Mouse (Mus musculus) CD8-positive naive resting alpha-beta T cell, adult 2 months (primary cell): ENCODE results near the gene 5830411N06Rik.

Experiments
- DNase-seq, 2 experiments: peaks; one replicate each; pipeline ENCODE4 v3.0.0; 2022; ENCODE audit warnings: low read depth in 2 of 2, low spot score in 2 of 2

The 5830411N06Rik gene

DNA sequence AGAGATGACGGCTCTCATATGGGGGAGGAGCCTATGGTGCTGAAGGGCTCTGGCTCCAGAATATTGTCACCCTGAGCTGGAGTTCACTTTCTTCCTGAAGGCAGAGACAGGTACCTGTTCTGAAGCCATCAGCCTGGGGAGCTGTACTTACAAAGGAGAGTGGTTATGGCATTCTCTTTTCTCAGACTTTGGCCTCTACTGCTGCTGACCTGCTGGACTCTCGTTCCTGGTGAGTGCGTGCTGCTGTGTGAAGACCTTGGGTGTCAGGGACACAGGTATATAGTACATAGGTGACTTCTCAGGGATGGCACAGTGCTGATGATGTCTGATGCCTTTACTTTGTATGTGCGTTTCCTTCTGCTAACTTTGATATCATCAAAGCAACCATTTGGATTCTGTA lies at the start of gene 5830411N06Rik:
Gene 5830411N06Rik (plus strand): TSS at position 69 of the 400 bp plus-strand sequence.
- DNase-seq = no peak

DNA sequence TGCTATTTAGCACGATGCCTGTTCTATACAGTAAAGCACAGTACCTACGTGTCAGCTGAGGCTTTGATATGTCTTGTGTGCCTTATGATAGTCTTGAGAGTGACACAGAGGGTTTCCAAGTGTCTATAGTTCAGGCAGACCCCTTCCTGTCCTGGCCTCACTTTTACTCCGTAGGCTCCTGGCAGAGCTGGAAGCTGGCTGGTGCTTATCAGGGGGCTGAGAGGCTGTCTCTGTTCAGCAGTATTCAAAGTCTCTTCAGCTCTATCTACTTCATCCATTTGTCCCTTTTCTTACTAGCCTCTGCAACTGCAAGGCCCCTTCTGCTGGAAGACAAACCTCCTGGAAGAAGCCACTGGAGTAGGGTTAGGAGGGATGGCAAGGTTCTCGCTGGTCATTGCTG lies 46.0 kb upstream of the 5830411N06Rik start:
- DNase-seq = no peak

DNA sequence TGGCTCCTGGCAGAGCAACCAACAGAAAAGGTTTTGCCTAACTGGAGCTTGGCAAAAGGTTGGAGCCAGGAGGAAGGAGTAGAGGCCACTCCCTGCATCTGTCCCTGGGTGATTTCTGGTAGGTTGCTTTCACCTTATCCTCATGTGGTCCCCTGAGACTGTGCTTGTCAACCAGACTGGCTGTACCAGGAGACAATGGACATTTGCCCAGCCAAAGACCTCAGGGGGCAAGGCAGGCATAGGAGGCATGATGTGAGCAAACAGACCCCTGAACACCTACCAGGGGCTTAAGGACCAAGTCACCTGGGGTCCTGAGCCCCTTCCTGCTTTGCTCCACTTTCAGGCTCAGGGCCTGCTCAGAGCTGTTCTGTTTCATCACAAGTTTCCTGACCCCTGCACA lies 41.2 kb upstream of the 5830411N06Rik start, which contains the start of gene Olfr524:
Gene Olfr524 (minus strand): TSS at position 101 of the 400 bp plus-strand sequence.
- no peak for DNase-seq

DNA sequence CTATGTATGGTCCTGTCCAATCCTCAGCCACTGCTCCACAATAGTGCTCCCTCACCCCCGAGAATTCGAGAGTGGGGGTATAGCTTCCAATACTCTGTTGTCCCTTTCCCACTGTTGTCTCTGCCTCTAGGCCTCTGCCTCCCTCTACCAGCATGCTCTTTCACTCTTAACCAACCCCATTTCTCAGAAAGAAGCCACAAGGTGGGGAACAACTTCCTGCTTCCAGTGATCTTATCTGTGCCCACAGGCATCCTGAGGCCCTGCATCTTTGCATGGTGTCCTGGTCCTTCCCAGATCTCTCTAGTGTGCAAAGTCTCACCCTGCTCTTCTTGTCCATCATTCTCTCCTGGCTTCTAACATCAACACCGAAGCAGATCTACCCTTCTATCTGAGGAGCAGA lies 40.2 kb upstream of the 5830411N06Rik start:
- no peak for DNase-seq

DNA sequence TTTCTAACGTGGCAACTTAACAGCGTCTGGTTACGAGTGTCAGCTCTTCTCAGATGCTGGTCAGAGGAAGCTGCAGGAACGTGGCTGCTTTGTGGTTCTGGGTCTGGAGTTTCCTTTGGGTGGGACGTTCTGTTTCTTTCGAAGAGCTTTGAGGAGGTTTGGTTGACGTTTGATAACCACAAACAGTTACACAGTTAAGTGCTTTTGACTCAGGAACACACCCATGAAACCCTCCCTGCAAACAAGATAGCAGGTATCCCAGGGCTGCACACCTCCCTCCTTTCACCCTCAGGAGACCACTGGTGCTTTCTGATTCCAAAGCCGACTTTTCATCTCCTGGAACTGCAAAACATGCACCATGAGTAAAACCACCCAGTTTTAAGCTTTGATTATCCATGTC lies 38.9 kb upstream of the 5830411N06Rik start:
- DNase-seq = peak; percentile 20 to 37

DNA sequence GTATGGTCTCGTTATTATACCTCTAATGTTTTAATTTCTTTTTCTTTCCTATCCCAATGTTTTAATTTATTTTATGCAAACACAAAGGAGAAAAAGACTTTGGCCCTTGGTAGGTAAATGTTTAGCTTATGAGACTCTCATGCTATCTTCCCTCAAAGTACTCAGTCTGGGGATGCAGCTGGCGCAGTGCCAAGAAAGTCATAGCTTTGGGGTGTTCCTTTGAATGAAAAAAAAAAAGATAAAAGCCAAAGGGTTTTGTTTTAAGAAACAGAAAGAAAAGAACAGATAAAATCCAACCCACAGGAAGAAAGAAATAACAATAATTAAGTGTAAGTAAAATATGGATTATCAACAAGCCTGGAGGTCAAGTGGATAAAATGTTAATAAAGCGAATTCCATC lies 38.4 kb upstream of the 5830411N06Rik start:
- peak in 1 of 2 experiments; percentile 30 for DNase-seq

DNA sequence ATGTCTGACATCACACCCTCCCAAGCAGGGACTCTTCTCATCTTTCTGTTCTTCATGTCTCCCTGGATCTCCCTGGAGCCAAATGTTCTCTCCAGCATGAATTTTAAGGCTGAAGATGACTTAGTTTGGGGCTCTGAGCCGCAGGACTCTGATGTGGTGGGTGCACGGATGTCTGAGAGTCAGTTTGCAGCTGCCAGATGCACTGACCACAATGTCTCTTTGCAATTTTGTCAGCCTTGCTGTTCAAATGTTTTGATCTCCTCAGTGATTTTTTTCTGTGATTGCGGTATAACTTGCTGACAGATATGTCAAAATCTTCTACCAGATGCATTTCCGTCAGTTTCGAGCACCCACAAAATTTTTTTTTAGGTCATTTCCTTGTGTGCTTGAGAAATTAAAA lies 33.2 kb upstream of the 5830411N06Rik start:
- DNase-seq = peak; percentile 33 to 56

DNA sequence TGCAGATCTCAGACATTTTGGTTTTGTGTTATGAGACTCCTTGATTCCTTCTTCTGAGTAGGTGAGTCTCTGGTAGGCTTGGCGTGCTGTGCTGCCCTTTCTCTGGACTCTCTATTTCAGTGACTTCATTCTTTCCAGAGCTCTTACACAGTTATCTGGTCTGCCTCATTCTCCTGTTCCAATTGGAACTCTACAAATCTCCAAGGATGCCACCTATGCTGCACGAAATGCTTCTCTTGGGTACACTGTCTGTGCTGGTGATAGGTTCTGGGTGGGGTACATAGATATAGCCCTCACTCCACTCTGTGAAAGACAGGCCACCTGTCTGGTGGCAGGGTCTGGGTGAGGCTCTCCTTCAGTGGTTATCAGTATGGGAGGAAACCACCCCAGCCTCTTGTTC lies 29.1 kb upstream of the 5830411N06Rik start, which contains the start of gene Cd163l1:
Gene Cd163l1 (plus strand): TSS at position 301 of the 400 bp plus-strand sequence.
- DNase-seq = no peak

DNA sequence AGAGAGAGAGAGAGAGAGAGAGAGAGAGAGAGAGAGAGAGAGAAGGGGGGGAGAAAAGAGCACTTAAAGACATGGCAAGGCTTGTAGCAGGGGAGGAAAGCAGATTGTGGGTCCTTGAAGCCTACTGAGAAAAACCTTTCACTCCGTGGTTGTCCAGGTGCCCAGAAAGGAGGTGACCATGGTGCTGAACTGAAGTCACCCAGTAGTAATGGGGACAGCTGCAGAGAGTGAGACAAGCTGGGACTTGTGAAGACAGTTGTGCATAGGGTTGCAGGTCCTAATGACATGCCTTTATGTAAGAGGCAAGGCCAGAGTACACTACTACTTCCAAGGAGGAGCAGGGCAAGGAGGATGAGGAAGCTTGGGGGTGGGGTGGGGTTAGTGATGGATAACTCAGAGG lies 27.8 kb upstream of the 5830411N06Rik start:
- no peak for DNase-seq

DNA sequence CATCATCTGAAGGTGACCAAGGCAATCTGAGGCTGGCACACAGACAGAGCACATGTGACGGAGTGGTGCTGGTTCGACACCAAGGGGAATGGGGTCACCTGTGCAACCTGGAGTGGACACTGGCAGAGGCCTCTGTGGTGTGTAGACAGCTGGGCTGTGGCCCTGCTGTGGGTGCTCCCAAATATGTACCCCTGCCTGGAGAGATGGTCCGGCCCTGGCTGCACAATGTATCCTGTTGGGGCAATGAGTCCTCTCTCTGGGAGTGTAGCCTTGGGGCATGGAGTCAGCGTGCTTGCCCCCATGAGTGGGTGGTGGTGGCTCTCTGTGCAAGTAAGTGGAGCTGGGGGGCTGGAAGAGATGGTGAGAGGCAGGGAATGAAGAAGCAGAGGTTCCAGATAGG lies 26.7 kb upstream of the 5830411N06Rik start:
- no peak for DNase-seq

DNA sequence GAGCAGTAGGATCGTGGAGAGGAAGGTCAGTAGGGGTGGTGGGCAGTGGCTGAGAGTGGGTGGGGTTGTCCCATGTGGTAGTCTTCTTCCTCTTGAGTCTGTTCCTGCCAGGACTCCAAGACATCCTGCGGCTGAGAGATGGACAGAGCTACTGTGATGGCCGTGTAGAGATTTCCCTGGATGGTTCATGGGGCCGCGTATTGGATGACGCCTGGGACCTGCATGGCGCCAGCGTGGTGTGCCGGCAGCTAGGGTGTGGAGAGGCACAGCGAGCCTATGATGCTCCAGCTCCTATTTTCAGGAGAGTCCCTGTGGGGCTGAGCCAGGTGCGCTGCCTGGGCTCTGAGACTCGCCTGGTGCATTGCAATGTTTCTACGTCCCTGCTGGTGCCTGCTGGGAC lies 22.9 kb upstream of the 5830411N06Rik start:
- no peak for DNase-seq

DNA sequence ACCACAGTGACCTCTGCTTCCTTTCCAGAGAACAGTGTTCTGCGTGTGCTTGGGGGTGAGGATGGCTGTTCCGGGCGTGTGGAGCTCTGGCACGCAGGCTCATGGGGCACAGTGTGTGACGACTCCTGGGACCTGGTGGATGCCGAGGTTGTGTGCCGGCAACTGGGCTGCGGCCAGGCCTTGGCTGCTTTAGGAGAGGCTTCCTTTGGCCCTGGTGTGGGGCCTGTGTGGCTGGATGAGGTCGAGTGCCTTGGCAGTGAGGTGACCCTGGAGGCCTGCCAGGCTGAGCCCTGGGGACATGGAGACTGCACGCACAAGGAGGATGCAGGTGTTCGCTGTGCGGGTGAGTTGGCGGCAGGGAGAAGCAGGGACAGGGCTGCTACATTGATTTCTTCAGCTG lies 18.6 kb upstream of the 5830411N06Rik start:
- DNase-seq = no peak

DNA sequence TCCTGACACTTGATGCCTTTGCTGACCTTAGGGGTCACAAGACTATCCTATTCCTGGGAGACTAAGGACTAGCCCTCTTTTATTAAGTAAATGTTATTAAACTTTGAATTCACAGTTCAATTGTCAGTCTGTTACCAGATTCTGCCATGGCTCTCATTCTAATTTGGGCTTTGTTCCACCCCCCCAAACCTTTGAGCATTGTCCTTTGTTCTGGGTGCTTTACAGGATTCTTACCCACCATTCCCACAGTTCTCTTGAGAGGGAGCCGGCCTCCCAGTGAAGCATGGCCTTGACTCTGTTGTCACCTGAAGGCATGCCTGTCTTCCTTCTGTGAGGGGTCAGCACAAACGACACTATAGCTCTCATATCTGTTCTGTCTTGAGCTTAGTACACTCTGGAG lies 16.1 kb upstream of the 5830411N06Rik start:
- no peak for DNase-seq

DNA sequence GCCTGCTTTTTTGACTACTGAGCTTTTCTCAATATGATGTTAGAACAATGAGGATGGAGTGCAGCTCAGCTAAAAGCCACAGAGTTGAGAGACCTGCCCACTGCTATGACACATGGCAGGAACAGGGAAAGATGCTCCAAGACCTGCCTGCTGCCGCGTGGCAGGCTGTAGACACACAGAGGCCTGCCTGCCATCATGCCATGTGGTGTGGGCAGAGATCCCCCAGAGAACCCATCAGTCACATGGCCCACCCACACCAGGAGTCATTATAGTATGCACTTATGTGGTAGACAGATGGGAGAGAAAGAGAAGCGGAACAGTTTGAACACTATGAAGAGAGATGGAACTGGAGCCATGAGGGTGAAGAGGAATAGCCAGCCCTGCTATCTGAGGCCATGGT lies 13.4 kb upstream of the 5830411N06Rik start:
- no peak for DNase-seq

DNA sequence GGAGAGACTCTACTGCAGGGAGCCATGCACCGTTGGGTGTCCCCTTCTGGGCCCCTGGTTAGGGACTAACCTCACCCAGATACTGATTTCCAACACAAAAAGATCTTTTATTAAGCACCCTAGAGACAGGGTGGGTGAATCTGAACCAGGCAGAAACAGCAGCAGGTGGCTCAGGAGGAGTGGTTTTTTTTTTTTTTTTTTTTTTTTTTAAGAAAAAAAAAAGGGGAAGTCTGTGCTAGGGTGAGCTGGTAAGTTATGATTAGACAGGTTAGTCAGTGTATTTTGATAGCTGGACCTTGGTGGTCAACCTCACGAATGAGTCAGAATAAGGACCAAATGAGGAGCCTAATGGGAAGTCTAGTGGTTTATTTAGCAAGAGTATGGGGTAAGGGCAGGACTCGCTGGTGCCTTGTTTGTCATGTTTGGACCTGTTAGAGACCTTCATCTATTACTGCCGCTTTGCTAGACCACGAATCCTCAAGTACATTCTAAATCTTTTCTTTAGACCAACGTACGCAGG lies 6.8 kb downstream of the 5830411N06Rik start:
- no peak for DNase-seq

DNA sequence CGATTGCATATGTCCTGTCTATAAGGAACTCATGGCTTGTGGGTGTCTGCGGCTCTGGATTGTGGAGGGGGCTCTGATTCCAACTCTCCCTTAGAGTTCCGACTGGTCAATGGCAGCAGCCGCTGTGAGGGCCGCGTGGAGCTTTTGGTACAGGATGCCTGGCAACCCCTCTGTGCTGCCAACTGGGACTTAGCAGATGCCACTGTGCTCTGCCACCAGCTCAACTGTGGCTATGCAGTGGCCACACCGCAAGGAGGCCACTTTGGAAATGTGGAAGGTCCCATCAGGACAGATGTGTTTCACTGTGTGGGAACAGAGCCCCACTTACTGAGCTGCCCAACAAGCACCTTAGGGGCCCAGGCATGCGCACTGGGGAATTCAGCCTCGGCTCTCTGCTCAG lies 48.7 kb downstream of the 5830411N06Rik start:
- DNase-seq = no peak

DNA sequence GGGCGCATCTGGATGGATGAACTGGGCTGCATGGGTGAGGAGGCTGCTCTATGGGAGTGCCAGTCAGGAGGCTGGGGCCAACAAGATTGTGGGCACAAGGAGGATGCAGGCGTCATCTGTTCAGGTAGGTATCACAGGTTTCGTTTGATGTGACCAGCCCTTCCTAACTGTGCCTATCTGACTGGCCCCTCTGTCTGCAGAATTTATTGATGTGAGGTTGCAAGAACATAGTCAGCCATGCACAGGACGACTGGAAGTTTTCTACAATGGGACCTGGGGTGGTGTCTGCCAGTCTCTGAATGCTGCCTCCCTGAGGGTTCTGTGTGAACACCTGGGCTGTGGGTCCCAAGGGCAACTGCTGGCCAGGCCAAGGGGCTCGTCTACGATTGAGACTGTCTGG lies 49.8 kb downstream of the 5830411N06Rik start:
- DNase-seq = no peak

DNA sequence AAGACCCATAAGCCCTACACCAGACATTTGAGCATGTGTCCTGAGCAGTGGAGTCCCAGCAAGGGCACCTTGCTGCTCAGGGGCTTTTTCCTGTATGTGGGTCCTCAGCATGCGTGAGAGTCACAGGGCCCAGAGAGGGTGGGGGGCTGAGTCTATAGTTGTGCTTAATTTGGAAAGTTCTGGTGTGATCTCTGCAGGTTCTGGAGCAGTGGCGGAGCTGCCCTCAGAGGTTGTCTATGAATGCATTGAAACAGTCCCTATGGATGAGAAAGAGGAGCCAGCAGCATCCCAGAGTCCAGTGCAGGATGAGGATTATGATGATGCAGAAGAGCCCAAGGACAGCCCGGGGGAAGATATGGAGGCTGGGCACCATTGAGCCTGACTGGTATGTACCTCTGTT lies 52.3 kb downstream of the 5830411N06Rik start:
- no peak for DNase-seq

DNA sequence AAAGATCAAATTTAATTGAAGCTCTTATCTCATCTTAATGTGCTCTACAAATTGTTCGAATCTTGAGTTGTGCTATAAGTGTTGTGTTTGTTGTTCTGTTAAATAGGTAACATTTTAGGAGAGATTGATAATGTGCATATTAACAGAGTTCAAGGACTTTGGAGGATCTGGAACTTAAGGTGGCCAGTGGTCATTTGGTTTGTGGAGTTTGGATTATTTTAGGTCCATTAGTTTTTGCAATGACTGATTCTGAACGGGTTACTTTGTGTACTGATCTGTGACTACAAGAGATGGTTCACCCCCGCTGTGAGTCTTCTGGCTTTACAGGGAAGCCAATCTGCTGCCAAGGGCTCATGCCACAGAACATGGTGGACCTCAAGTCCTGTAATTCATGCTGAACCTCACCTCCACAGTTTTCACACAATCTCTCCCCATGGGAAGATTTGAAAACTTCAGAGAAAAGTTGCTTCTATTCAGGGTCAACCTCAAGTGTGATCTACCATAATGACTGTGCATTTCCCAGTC lies 72.8 kb downstream of the 5830411N06Rik start:
- DNase-seq = no peak

DNA sequence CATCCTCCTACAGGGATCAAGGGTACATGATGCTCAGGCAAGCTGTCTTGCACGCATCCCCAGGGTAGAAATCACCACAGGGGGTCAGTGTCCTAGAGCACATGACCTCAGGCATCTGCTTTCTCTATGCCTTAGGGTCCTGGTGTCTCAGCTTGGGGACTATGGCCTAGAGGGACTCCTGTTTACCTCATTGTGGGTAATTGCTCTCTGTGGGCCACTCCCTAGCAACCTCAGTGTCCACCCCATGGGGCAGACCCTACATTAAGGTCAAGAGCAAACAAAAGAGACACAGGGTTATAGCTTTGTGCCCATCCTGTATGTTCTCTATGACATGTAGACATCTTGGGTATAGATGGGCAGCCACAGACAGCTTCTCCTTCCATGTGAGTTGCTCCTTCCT lies 73.5 kb downstream of the 5830411N06Rik start, which contains the start of gene Olfr525:
Gene Olfr525 (plus strand): TSS at position 301 of the 400 bp plus-strand sequence.
- no peak for DNase-seq

DNA sequence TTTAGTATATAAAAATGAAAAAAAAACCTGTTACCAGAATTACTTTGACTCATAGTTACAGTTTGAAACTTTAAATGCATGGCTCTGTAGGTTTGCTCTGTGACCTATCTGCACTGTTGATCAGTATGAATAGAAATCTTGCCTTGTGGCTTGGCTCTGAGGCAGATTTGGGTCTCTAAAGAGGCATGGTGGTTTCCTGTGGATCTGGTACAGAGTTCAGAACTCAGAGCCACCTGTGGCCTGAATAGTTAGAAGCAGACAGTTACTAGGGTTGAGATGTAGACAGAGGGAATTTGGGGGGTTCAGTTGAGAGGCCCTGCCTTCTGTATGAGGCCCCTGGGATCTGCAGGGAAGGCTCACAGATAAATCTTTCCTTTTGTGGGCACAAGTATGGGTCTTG lies 74.1 kb downstream of the 5830411N06Rik start:
- no peak for DNase-seq

DNA sequence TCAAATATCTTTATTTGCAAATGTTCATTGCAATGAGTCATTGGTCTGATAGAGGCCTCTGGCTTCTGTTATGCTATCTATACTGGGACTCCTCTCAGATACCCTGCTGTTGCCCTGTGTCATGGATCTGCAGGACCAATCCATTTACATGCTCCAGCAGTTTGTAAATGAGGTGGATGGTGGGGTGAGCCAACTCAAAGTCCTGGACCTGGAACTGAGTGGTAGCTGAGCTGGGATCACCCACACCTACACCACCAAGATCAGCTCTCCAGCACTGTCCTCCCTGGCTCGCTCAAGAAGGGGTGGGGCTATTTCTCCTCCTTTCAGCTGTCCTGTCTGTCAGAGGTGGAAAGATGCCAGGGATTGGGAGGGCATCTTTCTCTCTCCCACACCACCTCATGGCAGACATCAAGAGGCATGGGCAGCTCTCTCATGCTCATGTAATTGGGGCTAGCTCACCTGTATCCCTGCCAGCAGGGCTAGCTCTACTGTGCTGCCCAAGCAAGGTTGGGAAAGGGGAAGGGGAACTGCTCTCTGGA lies 82.8 kb downstream of the 5830411N06Rik start:
- DNase-seq = no peak

DNA sequence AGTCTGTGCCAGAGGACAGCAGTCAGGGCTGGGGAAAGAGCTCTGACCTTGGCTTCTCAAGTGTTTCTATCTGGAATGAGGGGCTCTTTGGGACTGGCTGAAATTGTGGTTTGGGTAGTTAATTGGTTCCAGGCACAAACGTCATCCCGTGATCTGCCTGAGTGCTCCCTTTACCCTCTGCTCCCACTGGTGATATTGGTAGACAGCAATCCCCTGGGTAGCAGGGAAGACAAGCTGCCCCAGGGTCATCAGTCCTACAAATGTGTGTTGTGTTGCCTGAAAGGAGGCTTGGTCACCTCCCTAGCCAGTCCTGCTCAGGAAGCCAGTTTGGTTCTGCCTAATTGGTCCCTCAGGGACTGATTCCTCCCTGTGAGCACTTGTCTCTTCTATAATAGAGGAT lies 86.6 kb downstream of the 5830411N06Rik start, which contains the start of gene Olfr527:
Gene Olfr527 (plus strand): TSS at position 301 of the 400 bp plus-strand sequence.
- DNase-seq = no peak
